Mouse (Mus musculus) stomach, embryonic 16.5 days (tissue): ENCODE results near the gene Pdf. TPM values are rescaled to one million over a fixed set of nuclear protein-coding genes. Genes with fewer than 3 reads are reported as not detected.

Source experiments
- microRNA-seq: library from miRNA; unstranded; fragments of <30 nt; microRNA quantifications from one replicate; pipeline ENCODE4, GENCODE M21; 2016
- polyA plus RNA-seq: library from polyadenylated mRNA; unstranded; fragments of >200 nt; fragmentation: Nextera tagmentation; extraction: Ambion mirVana; gene quantifications from 2 replicates; pipeline ENCODE4 v1.2.1, GENCODE M21; 2015

The Pdf gene
- polyA plus RNA-seq, 1 experiment from 2014 or later: 35.7 TPM

Small RNA genes lying within 50 kb of the gene (microRNA-seq; reads per million reads assigned to microRNA genes)
- 0.50 reads per million for gene Mir7075

Other genes with a start within 250 kb of the Pdf start
- 0.81 and 0.96 TPM in 2 replicates for gene Has3, start 178.4 kb downstream of the Pdf start, polyA plus RNA-seq
- gene Utp4, start 155.0 kb downstream of the Pdf start, polyA plus RNA-seq: 58.2 and 59.1 TPM in 2 replicates
- 8.7 and 11.8 TPM in 2 replicates for gene Sntb2, start 112.9 kb downstream of the Pdf start, polyA plus RNA-seq
- 60.6 and 62.1 TPM in 2 replicates for gene Vps4a, start 17.4 kb downstream of the Pdf start, polyA plus RNA-seq
- 24.8 and 27.1 TPM in 2 replicates for gene Cog8, start 8.1 kb upstream of the Pdf start, polyA plus RNA-seq
- gene Nip7, start 8.3 kb upstream of the Pdf start, polyA plus RNA-seq: 63.5 and 79.8 TPM in 2 replicates
- 82.3 and 84.1 TPM in 2 replicates for gene Tmed6, start 17.0 kb upstream of the Pdf start, polyA plus RNA-seq
- gene Terf2, start 47.9 kb upstream of the Pdf start, polyA plus RNA-seq: 13.1 and 14.0 TPM in 2 replicates
- 104 and 106 TPM in 2 replicates for gene Cyb5b, start 102.0 kb upstream of the Pdf start, polyA plus RNA-seq
- gene Nfat5, start 244.9 kb upstream of the Pdf start, polyA plus RNA-seq: 9.0 and 11.7 TPM in 2 replicates